Mouse (Mus musculus): Measurements from ENCODE around the gene Rif1.

The Rif1 gene

GRCm38 (mm10) chr2:52072491-52073140 lies at the start of gene Rif1:
TSS of gene Rif1 (plus strand) at chr2:52072832.
- peak; percentile 74 to 79 for DNase-seq (ENCODE audit: low spot score in 2 of 2)

- no peak for DNase-seq (ENCODE audit: low spot score in 2 of 2)
These were observed 45.6 kb upstream of the Rif1 start for GRCm38 (mm10) chr2:52027061-52027460.

- DNase-seq (ENCODE audit: low spot score in 2 of 2), result no peak
These were observed 43.2 kb upstream of the Rif1 start for GRCm38 (mm10) chr2:52029426-52029825.

GRCm38 (mm10) chr2:52031491-52031890 lies 41.1 kb upstream of the Rif1 start:
- no peak for DNase-seq (ENCODE audit: low spot score in 2 of 2)

GRCm38 (mm10) chr2:52034601-52035000 lies 38.0 kb upstream of the Rif1 start:
- peak in 1 of 2 experiments; percentile 14 for DNase-seq (ENCODE audit: low spot score in 2 of 2)

GRCm38 (mm10) chr2:52035144-52035543 lies 37.5 kb upstream of the Rif1 start:
- peak in 1 of 2 experiments; percentile 17 for DNase-seq (ENCODE audit: low spot score in 2 of 2)

GRCm38 (mm10) chr2:52036929-52037595 lies 35.6 kb upstream of the Rif1 start:
- DNase-seq (ENCODE audit: low spot score in 2 of 2), result no peak

- peak; percentile 49 to 55 for DNase-seq (ENCODE audit: low spot score in 2 of 2)
These were observed 34.8 kb upstream of the Rif1 start, which contains the start of gene Tnfaip6 for GRCm38 (mm10) chr2:52037882-52038281. TSS of gene Tnfaip6 (plus strand) at chr2:52038009.

- DNase-seq (ENCODE audit: low spot score in 2 of 2), result no peak
These were observed 34.1 kb upstream of the Rif1 start for GRCm38 (mm10) chr2:52038558-52038957.

GRCm38 (mm10) chr2:52039083-52039801 lies 33.4 kb upstream of the Rif1 start:
- DNase-seq (ENCODE audit: low spot score in 2 of 2), result no peak

- DNase-seq (ENCODE audit: low spot score in 2 of 2), result no peak
These were observed 30.5 kb upstream of the Rif1 start for GRCm38 (mm10) chr2:52042132-52042531.

GRCm38 (mm10) chr2:52042714-52043113 lies 29.9 kb upstream of the Rif1 start:
- no peak for DNase-seq (ENCODE audit: low spot score in 2 of 2)

- DNase-seq (ENCODE audit: low spot score in 2 of 2), result no peak
These were observed 29.1 kb upstream of the Rif1 start for GRCm38 (mm10) chr2:52043485-52043884.

GRCm38 (mm10) chr2:52046032-52046431 lies 26.6 kb upstream of the Rif1 start:
- DNase-seq (ENCODE audit: low spot score in 2 of 2), result no peak

GRCm38 (mm10) chr2:52050823-52051222 lies 21.8 kb upstream of the Rif1 start:
- DNase-seq (ENCODE audit: low spot score in 2 of 2), result no peak

- no peak for DNase-seq (ENCODE audit: low spot score in 2 of 2)
These were observed 20.3 kb upstream of the Rif1 start for GRCm38 (mm10) chr2:52052335-52052734.

GRCm38 (mm10) chr2:52053502-52053901 lies 19.1 kb upstream of the Rif1 start:
- DNase-seq (ENCODE audit: low spot score in 2 of 2), result no peak

- no peak for DNase-seq (ENCODE audit: low spot score in 2 of 2)
These were observed 17.0 kb upstream of the Rif1 start for GRCm38 (mm10) chr2:52055616-52056015.

- no peak for DNase-seq (ENCODE audit: low spot score in 2 of 2)
These were observed 15.5 kb upstream of the Rif1 start for GRCm38 (mm10) chr2:52057099-52057498.

- DNase-seq (ENCODE audit: low spot score in 2 of 2), result no peak
These were observed 15.0 kb upstream of the Rif1 start for GRCm38 (mm10) chr2:52057681-52058080.

- no peak for DNase-seq (ENCODE audit: low spot score in 2 of 2)
These were observed 4.0 kb upstream of the Rif1 start for GRCm38 (mm10) chr2:52068641-52069040.

GRCm38 (mm10) chr2:52070816-52071215 lies 1.8 kb upstream of the Rif1 start:
- no peak for DNase-seq (ENCODE audit: low spot score in 2 of 2)

Data from frontal cortex, postnatal 36 days (tissue).